32 mouse cellular contexts compared by ENCODE assay signal in the genomic region with DNA sequence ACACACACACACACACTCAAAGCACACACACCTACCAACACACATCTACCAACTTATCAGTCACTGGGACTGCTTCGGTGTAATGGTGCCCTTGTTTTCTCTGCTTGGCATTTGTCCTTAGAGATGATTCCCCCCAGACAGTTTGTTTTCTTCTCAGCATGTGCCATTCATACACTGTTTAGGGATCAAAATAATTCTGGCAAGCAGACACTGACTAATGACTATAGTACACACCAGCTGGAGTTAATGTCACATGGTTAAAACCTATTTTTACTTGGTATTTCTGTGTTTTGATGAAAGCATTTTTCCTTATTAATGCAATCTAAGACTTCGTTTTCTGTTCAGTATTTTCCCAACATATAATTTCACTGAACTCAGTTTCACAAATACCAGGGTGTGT.
DNase-seq lines count a peak whose midpoint lies in the region; ATAC-seq lines count a peak whose summit lies in the region.
"Had no signal": no experiment of that assay in that cellular context is flagged by ENCODE, and none has a peak within 500 bp of the region (broad histone marks: within the 10 kb centered on the region; RNA-seq: fewer than 3 reads in every experiment).

No protein-coding gene starts in this region.

- ATAC-seq in forebrain, embryonic 14.5 days = peak; percentile 62; the same call in 1 of the 2 replicates
- ATAC-seq in forebrain, embryonic 12.5 days (ENCODE audit: low FRiP score) = no peak
- peak; percentile 85 for ATAC-seq in forebrain, embryonic 16.5 days
- no peak for ATAC-seq in midbrain, embryonic 15.5 days (replicated peaks)
- ATAC-seq: hindbrain, embryonic 16.5 days; intestine, embryonic 15.5 days; Patski had no signal

- 57% methylated on average over 2 of the region's 2 CpGs for WGBS in forebrain, embryonic 14.5 days
- WGBS in forebrain, embryonic 12.5 days = 78% methylated on average over 2 of the region's 2 CpGs
- 38% methylated on average over 2 of the region's 2 CpGs for WGBS in forebrain, embryonic 16.5 days
- 73% methylated on average over 2 of the region's 2 CpGs for WGBS in midbrain, embryonic 15.5 days

- H3K4me1 ChIP-seq in forebrain, embryonic 14.5 days (ENCODE audit: control insufficient read depth, insufficient read depth, low read length) = 0 out of 2 replicates have a peak, but pooled peaks cover 2% of the 10 kb centered on the region
- H3K4me1 ChIP-seq in forebrain, embryonic 12.5 days = peaks cover 3% of the 10 kb centered on the region
- 0 out of 2 replicates have a peak, but pooled peaks cover 2% of the 10 kb centered on the region for H3K4me1 ChIP-seq in forebrain, embryonic 16.5 days (replicated peaks; ENCODE audit: control insufficient read depth, insufficient read depth, low read length)
- H3K4me1 ChIP-seq in midbrain, embryonic 15.5 days = no peaks in the 10 kb centered on the region
- H3K4me1 ChIP-seq: embryonic facial prominence, embryonic 10.5 days; embryonic facial prominence, embryonic 13.5 days; heart, embryonic 12.5 days; heart, embryonic 15.5 days; hindbrain, embryonic 13.5 days; intestine, embryonic 15.5 days had no signal

- H3K27ac ChIP-seq in forebrain, embryonic 14.5 days (ENCODE audit: low read depth, low read length) = no peak overlapping the region
- H3K27ac ChIP-seq in forebrain, embryonic 12.5 days = no peak overlapping the region
- H3K27ac ChIP-seq in forebrain, embryonic 16.5 days (ENCODE audit: low read length) = no peak overlapping the region
- H3K27ac ChIP-seq in midbrain, embryonic 15.5 days = no peak overlapping the region
- H3K27ac ChIP-seq: embryonic facial prominence, embryonic 10.5 days; embryonic facial prominence, embryonic 13.5 days; gastrocnemius, adult 2 months; heart, embryonic 15.5 days; hindbrain, embryonic 10.5 days; hindbrain, embryonic 13.5 days; intestine, embryonic 15.5 days had no signal

- no peaks in the 10 kb centered on the region for H3K36me3 ChIP-seq in forebrain, embryonic 14.5 days (ENCODE audit: control insufficient read depth, insufficient read depth, low read length)
- H3K36me3 ChIP-seq in forebrain, embryonic 12.5 days (replicated peaks) = no peaks in the 10 kb centered on the region
- no peaks in the 10 kb centered on the region for H3K36me3 ChIP-seq in forebrain, embryonic 16.5 days (ENCODE audit: control insufficient read depth, insufficient read depth)
- no peaks in the 10 kb centered on the region for H3K36me3 ChIP-seq in midbrain, embryonic 15.5 days (replicated peaks)
- H3K36me3 ChIP-seq: embryonic facial prominence, embryonic 10.5 days; embryonic facial prominence, embryonic 13.5 days; G1E; heart, embryonic 12.5 days; heart, embryonic 15.5 days; hindbrain, embryonic 10.5 days; hindbrain, embryonic 13.5 days; intestine, embryonic 15.5 days had no signal

- H3K27me3 ChIP-seq in forebrain, embryonic 14.5 days (replicated peaks; ENCODE audit: control insufficient read depth, insufficient read depth, low read length) = no peaks in the 10 kb centered on the region
- no peaks in the 10 kb centered on the region for H3K27me3 ChIP-seq in forebrain, embryonic 12.5 days
- no peaks in the 10 kb centered on the region for H3K27me3 ChIP-seq in forebrain, embryonic 16.5 days (replicated peaks; ENCODE audit: control insufficient read depth, insufficient read depth, low read length)
- H3K27me3 ChIP-seq in midbrain, embryonic 15.5 days (replicated peaks) = no peaks in the 10 kb centered on the region
- H3K27me3 ChIP-seq: CH12.LX; embryonic facial prominence, embryonic 13.5 days; heart, embryonic 12.5 days; heart, embryonic 15.5 days; hindbrain, embryonic 13.5 days; intestine, embryonic 15.5 days; Patski had no signal

- H3K4me2 ChIP-seq in forebrain, embryonic 14.5 days (ENCODE audit: low read length) = no peak overlapping the region
- no peak overlapping the region for H3K4me2 ChIP-seq in forebrain, embryonic 12.5 days
- H3K4me2 ChIP-seq in forebrain, embryonic 16.5 days (ENCODE audit: low read length) = no peak overlapping the region
- no peak overlapping the region for H3K4me2 ChIP-seq in midbrain, embryonic 15.5 days
- H3K4me2 ChIP-seq: embryonic facial prominence, embryonic 13.5 days; heart, embryonic 12.5 days; heart, embryonic 15.5 days; hindbrain, embryonic 13.5 days; intestine, embryonic 15.5 days had no signal

- no peak overlapping the region for H3K4me3 ChIP-seq in forebrain, embryonic 14.5 days (ENCODE audit: low read depth, low read length)
- H3K4me3 ChIP-seq in forebrain, embryonic 12.5 days (replicated peaks) = no peak overlapping the region
- no peak overlapping the region for H3K4me3 ChIP-seq in forebrain, embryonic 16.5 days (replicated peaks; ENCODE audit: low read length)
- no peak overlapping the region for H3K4me3 ChIP-seq in midbrain, embryonic 15.5 days
- H3K4me3 ChIP-seq: embryonic facial prominence, embryonic 10.5 days; embryonic facial prominence, embryonic 13.5 days; erythroblast, embryonic 14.5 days; gastrocnemius, adult 2 months; heart, embryonic 12.5 days; heart, embryonic 15.5 days; hindbrain, embryonic 10.5 days; hindbrain, embryonic 13.5 days; intestine, embryonic 15.5 days had no signal

- no peak overlapping the region for H3K9ac ChIP-seq in forebrain, embryonic 14.5 days (ENCODE audit: low read length)
- H3K9ac ChIP-seq in forebrain, embryonic 12.5 days = no peak overlapping the region
- no peak overlapping the region for H3K9ac ChIP-seq in forebrain, embryonic 16.5 days (replicated peaks; ENCODE audit: low read depth, low read length)
- H3K9ac ChIP-seq in midbrain, embryonic 15.5 days = no peak overlapping the region
- H3K9ac ChIP-seq: embryonic facial prominence, embryonic 13.5 days; heart, embryonic 12.5 days; heart, embryonic 15.5 days; hindbrain, embryonic 13.5 days; intestine, embryonic 15.5 days had no signal

- no peaks in the 10 kb centered on the region for H3K9me3 ChIP-seq in forebrain, embryonic 14.5 days (replicated peaks; ENCODE audit: control insufficient read depth, low read length)
- H3K9me3 ChIP-seq in forebrain, embryonic 12.5 days = 0 out of 2 replicates have a peak, but pooled peaks cover 3% of the 10 kb centered on the region
- H3K9me3 ChIP-seq in forebrain, embryonic 16.5 days (ENCODE audit: control insufficient read depth, low read length) = peaks cover 6% of the 10 kb centered on the region; the same call in 1 of the 2 replicates
- H3K9me3 ChIP-seq in midbrain, embryonic 15.5 days = peaks cover 2% of the 10 kb centered on the region; the same call in 1 of the 2 replicates
- H3K9me3 ChIP-seq: heart, embryonic 15.5 days; hindbrain, embryonic 13.5 days; intestine, embryonic 15.5 days had no signal

- DNase-seq in forebrain, embryonic 14.5 days (ENCODE audit: low spot score) = peak; percentile 51
- peak; percentile 33 for DNase-seq in brain, adult 2 months (ENCODE audit: low read depth, low spot score)
- DNase-seq in thymus, postnatal 4 days = no peak
- DNase-seq: adrenal gland, postnatal 10 days; adrenal gland, postnatal 36 days; B cell, adult 2 months; cerebellum, adult 11-12 months; cerebellum, adult 8-10 months; cerebellum, postnatal 10 days; cerebellum, postnatal 36 days; embryo, embryonic 11 days; gastrocnemius, adult 2 months; gastrocnemius, postnatal 14 days; heart, adult 11 months; heart, postnatal 10 days; heart, postnatal 36 days; kidney, adult 11 months had no signal

Comparison
In these comparisons a context has a peak if more than half of its experiments do, and no peak if none do; other contexts are left out.
1. ATAC-seq: peak in forebrain, embryonic 14.5 days (single experiment) and forebrain, embryonic 16.5 days (single experiment); none in forebrain, embryonic 12.5 days (single experiment) and midbrain, embryonic 15.5 days (single experiment).